Mouse (Mus musculus) heart, postnatal 4 days (tissue): ENCODE results near the gene Cyp2s1. TPM values are rescaled to one million over a fixed set of nuclear protein-coding genes. Genes with fewer than 3 reads are reported as not detected.

Source experiments
- DNase-seq: peaks from one replicate; pipeline ENCODE4 v3.0.0; 2021
- total RNA-seq, 2 experiments: library from RNA; stranded (reverse); gene quantifications; 2 replicates each; pipeline ENCODE4 v1.2.3; 2021

Cyp2s1 gene
- total RNA-seq = 1 to 10 TPM; 7.5 to 8.7 TPM

DNA sequence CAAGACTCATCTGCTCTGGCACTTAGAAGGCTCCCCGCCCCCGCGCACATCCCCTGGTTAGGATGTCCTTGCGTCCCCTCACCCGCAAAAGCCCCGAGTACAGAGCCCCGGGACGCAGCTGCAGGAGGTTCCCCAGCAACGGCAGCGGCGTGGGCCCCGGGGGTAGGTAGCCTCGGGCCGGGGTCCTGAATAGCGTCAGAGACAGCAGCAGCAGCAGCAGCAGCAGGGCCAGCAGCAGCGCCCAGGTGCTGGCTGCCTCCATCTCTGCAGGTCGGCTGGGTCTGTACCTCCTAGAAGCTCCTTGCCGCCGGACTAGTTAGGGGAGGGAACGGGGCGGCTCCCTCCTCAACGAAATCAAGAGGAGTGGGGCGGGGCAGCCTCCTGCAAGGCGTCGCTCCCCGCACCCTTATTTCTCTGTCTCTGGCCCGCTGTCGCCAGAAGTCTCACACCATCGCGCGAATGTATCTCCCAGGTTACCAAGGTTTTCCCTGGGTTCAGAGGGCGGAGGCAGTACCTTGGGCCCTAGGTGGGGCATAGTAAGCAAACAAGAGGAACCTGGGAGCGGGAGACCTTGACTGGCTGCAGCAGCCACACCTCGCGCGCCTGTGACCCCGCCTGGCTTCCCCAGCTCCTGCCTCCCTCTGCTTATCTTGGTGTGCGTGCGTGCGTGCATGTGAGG, at the start of gene Cyp2s1:
Cyp2s1 (minus strand) TSS at position 673 of the 679 bp plus-strand sequence.
- no peak for DNase-seq

- DNase-seq = no peak
Measured at GRCm38 (mm10) chr7:25864861-25865260, 48.1 kb upstream of the Cyp2s1 start.

GRCm38 (mm10) chr7:25863756-25864155, 47.0 kb upstream of the Cyp2s1 start:
- no peak for DNase-seq

DNA sequence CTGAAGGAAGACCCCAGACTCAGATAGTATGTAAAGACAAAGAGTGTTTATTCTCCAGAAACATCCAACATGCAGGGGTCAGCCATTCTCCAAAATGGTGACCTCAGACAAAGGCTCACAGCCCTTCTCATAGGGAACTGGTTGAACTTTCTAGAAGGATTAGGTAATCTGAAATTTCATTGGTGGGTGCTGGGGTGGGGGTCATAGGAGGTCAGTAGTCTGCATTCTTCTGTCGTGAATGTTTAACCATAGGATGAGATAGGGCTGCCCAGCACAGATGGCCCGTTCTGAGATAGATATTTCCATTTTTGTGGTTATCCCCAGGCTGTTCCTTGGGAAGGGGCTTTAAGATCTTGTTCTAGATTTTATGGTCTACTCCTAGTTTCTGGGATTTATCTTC, 45.7 kb upstream of the Cyp2s1 start:
- DNase-seq = no peak

DNA sequence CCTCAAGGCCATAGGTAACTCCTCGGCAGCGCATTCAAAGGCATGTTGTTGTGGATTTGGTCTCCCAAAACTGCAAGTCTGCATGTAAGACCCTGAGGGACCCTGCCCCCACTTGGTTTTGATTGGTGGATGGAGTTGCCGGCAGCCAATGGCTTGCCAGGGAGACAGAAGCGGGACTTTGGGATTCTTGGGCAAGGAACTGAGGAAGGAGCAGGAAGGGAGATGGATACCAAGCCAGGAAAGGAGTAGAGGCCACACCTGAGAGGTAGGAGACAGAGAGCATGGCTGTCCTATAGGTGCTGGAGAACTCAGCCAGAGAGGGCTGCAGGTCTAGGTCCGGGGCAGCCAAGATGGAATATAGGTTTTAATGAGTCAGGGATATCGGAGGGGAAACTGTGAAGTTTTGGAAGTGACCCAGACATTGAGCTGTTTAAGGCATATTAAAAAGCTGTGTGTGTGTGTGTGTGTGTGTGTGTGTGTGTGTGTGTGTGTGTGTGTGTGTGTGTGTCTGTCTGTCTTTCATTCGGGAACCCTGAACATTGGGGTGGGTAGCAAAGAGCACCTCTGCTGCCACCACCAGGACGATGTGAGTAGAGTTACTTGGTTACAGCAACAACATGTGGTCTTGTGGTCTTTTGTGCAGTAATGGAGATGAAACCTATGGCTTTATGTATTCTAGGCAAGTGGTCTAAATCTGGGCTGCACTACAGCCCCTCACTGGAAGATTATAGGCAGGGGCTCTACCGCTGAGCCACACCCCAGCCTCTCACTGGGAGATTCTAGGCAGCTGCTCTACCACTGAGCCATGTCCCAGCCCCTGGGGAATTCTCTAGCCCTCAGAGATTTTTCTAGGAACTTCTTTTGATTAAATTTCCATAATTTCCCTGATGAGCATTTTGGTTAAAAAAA, 43.5 kb upstream of the Cyp2s1 start:
- DNase-seq = peak; percentile 11

DNA sequence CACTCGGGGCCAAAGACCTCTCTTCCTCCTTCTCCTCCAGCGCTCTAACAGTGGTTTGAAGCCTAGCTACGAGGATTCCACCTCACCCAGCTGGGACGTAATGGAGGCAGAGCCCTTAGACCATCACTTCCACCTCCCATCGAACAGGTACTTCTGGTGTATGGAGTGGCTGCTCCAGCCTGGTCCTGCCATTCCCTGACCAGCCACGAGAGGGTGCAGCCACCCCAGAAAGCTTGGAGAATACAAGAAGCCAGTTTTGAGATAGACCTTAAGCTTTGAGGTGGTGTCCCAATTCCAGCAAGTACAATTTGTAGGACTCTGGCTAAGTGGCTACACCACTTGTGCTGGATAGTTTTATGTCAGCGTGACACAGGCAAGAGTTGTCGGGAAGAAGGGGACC, 38.4 kb upstream of the Cyp2s1 start:
- DNase-seq = peak; percentile 79

DNA sequence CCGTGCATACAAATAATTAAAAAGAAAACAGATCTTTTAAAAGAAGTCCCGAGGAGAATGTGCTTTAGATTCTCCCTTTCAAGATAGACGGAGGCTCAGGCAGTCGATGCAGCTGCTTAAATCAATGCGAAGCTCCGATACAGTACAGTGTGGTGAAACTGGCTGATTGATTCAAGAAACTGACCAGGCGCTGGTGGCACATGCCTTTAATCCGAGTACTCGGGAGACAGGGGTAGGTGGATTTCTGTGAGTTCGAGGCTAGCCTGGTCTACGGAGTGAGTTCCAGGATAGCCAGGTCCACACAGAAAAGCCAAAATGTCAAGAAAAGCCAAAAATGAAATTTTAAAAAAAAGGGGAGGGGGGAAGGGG, 31.7 kb upstream of the Cyp2s1 start:
- no peak for DNase-seq

GRCm38 (mm10) chr7:25847722-25848443, 31.2 kb upstream of the Cyp2s1 start:
- peak; percentile 94 for DNase-seq

DNA sequence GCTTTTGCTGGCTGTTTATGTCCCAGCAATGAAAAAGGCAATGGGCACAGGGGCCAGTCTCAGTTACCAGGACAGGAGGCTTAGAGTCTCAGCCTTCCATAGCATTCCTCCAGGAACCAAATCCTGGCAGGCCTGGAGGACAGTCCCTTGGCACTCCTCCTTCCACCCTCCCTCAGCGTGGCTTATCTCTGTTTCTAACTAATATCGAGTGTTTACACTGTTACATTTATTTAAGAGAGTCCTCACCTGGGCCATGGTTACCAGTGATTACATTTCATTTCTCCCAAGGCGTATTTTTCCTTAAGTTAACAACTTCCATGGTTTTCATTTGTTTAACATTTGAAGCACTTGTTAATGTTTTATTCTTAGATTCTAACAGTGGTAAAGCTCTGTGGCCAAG, 28.2 kb upstream of the Cyp2s1 start:
- no peak for DNase-seq

DNA sequence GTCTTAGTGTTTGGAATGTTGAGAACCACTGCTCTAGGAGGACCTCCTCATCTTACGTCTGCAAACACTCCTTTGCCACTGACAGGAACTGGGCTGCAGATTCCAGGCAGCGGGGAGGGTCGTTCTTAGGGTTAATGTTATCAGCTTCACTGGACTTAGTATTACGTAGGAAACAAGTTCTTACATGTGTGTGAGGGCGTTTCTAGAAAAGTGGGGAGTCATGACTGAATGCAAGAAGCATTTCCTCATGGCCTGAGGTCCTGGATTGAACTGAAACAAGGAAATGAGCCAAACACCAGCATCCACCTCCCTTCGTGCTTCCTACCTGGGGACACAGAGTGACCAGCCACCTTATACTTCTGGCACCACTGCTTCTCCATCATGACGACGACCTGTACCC, 27.7 kb upstream of the Cyp2s1 start:
- peak; percentile 14 for DNase-seq

GRCm38 (mm10) chr7:25843492-25843891, 26.8 kb upstream of the Cyp2s1 start:
- DNase-seq = no peak

GRCm38 (mm10) chr7:25840908-25841307, 24.2 kb upstream of the Cyp2s1 start:
- no peak for DNase-seq

DNA sequence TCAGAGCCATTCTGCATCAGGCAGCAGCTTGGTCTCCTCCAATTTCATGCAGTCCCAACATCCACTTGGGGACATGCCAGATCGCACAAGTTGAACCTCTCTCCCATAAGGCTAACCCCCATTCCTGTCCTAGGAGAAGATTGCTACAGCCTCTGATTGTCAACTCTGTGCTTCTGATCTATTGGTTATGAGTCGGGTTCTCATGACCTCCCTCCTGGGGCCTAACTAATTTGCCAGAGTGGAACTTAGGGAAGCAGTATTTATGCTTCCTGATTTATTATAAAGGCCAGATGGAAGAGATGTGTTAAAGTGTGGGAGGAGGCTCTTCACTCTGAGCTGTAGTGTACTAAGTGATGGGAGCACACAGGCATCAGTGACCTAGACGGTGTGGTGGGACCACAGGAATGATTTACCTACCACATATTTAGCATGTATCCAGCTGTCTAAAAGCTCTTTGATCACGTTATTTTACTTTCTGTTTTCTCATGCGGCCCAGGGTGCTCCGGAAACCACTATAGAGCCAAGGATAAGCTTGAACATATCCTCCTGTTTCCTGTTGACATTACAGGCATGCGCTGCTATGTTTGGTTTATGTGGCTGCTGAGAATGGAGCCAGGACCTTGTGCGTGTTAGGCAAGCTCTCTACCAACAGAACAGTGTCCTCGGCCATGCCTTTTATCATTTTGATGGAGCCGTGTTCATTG, 18.6 kb upstream of the Cyp2s1 start:
- DNase-seq = peak; percentile 55

DNA sequence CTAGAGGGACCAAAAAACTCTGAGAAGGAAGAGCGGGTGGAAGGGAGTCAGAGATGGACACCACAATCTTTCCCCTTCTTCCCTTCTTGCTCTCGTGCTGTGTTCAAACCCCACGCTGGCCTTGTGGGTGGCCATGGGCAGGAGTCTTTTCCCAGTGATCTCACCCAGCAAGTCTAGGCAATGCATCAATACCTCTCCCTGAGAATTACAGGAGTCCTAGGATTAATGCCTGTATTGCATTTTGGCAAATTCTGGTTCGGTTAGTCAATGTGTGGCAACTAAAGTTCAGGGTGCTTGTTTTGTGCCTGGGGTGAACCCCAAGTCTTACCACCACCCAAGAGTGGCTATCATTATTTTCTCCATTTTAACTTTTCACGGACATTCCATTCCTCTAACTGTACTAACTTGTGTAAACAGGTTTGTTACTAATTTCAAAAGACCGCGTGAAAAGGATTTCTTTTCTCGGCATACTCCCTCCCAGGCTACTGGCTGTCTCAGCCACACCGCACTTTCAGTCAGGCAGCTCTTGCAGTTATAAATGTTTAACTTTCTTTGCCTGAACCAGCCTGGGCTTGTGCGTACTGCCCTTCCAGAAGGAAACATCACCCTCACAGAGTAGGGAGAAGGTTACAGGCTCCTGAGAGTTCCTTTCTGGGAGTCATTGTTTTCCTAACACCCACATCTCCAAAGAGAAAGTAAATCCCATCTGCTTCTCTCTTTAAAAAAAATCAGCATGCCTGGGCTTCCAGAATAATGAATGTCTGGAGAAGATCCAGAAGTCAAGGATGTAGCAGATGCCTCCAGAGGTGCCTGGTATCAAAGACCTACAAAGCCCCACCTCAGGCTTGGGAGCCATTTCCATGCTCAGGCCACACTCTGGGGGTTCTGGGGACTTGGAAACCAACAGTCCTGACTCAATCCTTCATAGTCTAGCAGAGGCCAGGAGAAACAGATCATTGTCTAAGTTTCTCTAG, 15.1 kb upstream of the Cyp2s1 start:
- DNase-seq = no peak

DNA sequence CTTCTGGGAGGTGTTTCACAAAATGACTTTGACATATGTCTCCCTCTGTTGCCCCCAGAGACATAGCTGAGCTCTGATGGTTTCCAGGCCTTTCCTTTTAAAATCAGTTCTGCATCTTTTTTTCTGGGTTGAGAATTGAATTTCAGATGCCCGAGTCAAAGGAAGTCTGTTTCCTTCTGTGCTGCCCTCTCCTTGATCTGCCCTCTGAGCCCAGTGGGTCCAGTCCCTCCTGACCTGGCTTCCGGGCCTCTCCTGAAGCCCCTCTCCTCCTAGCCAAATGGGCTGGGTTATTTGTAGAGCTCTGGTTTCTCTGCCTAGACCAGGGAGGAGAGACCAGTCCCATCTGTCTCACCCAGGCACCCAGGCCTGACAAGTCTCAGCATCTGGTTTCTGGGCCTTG, 13.5 kb upstream of the Cyp2s1 start:
- DNase-seq = no peak

- DNase-seq = peak; percentile 74
Measured at GRCm38 (mm10) chr7:25827199-25827598, 10.5 kb upstream of the Cyp2s1 start.

GRCm38 (mm10) chr7:25826029-25826428, 9.3 kb upstream of the Cyp2s1 start:
- no peak for DNase-seq

DNA sequence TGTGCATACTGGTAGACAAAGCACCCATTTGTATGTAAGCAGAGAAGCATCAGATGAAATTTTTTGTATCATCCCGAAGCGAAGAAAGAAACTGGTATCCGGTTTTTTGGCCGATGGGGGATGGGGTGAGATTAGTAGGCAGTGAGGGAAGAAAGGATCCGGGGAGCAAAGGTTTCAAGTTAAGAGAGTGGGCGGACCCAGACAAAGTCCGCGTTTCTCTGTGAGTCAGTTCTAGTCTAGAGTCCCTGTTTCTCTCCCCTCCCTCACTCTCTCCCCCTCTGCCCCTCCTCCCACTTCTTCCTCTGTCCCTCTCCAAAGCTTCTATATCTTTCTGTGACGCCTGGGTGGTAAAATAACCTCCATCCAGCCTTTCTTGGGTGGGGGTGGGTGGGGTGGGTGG, 8.3 kb upstream of the Cyp2s1 start:
- no peak for DNase-seq

DNA sequence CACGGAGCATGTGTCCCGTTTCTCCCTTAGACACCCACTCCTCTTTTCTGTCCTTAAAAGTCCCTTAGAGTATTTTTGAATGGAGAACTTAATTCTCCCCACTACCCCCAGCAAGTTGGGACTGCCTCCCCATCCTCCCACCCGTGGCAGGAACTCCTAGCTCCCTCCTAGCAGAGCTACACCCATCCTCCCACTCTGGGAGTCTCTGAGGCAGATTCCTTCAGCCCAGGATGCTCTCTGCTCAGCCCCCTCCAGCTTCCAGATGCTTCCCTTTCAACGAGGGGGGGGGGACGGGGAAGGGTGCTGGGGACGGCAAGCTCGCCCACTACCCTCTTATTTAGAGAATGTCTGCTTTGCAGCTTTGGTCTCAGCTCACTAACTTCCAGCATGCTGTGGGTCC, 1.1 kb downstream of the Cyp2s1 start:
- no peak for DNase-seq

- DNase-seq = no peak
Measured at GRCm38 (mm10) chr7:25814711-25815110, 2.0 kb downstream of the Cyp2s1 start.

GRCm38 (mm10) chr7:25812195-25812594, 4.5 kb downstream of the Cyp2s1 start:
- no peak for DNase-seq
